Mouse (Mus musculus) megakaryocyte-erythroid progenitor cell, adult 5 weeks (primary cell): ENCODE measurements around the gene Cst7. TPM values are rescaled to one million over a fixed set of nuclear protein-coding genes. Genes with fewer than 3 reads are reported as not detected.

ENCODE experiments used
- polyA plus RNA-seq: library from polyadenylated mRNA; stranded (reverse); fragments of >175 nt; gene quantifications from 2 replicates; pipeline ENCODE4 v1.2.3, GENCODE M21; 2012

The Cst7 gene
- polyA plus RNA-seq = 17.2 and 25.7 TPM in 2 replicates

GRCm38 (mm10) chr2:150569847-150570590 is at the start of gene Cst7:
TSS of gene Cst7 (plus strand) at chr2:150570415.

DNA sequence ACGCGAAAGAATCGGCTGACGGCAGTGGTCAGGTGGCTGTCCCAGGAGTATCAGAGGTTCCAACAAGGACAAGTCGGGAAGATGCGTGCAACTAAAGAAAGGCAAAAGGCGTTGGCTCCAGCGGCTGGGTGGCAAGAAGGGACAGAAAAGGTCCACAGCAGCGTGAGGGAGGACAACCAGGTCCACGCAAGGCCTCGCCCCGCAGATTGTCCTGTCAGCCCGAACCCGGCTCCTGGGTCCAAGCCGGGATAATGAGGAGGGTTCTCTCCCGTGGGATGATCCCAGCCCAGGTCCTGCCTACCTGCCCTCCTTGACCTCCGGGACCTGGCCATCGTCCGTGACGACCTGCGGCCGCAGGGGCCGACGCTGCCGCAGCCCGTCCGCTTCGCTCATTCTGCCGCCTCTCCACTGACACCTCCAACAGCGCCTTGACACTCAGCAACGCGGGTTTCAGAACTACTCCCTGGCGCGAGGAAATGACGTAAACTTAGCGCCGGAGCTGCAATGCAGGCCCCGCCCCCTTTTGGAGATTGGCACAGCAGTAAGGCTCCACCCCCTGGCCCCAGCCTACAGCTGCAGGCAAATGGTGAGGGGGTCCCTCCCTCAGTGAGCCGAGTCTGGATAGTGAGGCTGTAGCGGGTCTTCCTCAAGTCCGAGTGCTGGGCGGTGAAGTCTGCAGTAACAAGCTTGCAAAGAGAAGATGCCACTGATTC is 38.0 kb downstream of the Cst7 start, which contains the start of gene Apmap:
TSS of gene Apmap (minus strand) at position 481 of the 713 bp plus-strand sequence.

Other genes with a start within 250 kb of the Cst7 start
- gene Gm10130, start 246.7 kb upstream of the Cst7 start, polyA plus RNA-seq = not detected in 2 replicates
- not detected in 2 replicates for gene 3300002I08Rik, start 207.7 kb upstream of the Cst7 start, polyA plus RNA-seq
- gene Zfp442, start 118.9 kb upstream of the Cst7 start, polyA plus RNA-seq = 0.22 TPM in 1 of 2 replicates, not detected in the other
- gene Zfp345, start 85.3 kb upstream of the Cst7 start, polyA plus RNA-seq = 0.02 and 0.03 TPM in 2 replicates
- gene Apmap, start 38.2 kb downstream of the Cst7 start, polyA plus RNA-seq = 74.8 and 94.2 TPM in 2 replicates
- 7.0 and 10.9 TPM in 2 replicates for gene Acss1, start 98.1 kb downstream of the Cst7 start, polyA plus RNA-seq
- gene Vsx1, start 118.9 kb downstream of the Cst7 start, polyA plus RNA-seq = not detected in 2 replicates
- 41.0 and 50.0 TPM in 2 replicates for gene Entpd6, start 178.6 kb downstream of the Cst7 start, polyA plus RNA-seq
- gene Pygb, start 216.3 kb downstream of the Cst7 start, polyA plus RNA-seq = 23.0 and 23.5 TPM in 2 replicates